Mouse (Mus musculus): ENCODE measurements around the gene Pitpnm2. TPM values are rescaled to one million over a fixed set of nuclear protein-coding genes. Genes with fewer than 3 reads are reported as not detected.
A peak's percentile ranks its signal among the peaks of the same experiment; 100 is the strongest.

Gene Pitpnm2
- total RNA-seq, 1 experiment from 2014 or later = 51.8 TPM

GRCm38 (mm10) chr5:124202071-124202470, 47.5 kb downstream of the Pitpnm2 start:
- DNase-seq = no peak

GRCm38 (mm10) chr5:124201564-124201963, 48.0 kb downstream of the Pitpnm2 start:
- DNase-seq = no peak

GRCm38 (mm10) chr5:124200844-124201243, 48.7 kb downstream of the Pitpnm2 start:
- no peak for DNase-seq

- DNase-seq = peak; percentile 47
Observed at GRCm38 (mm10) chr5:124199168-124199567, 50.4 kb downstream of the Pitpnm2 start.

- no peak for DNase-seq
Observed at GRCm38 (mm10) chr5:124198473-124198872, 51.1 kb downstream of the Pitpnm2 start.

- no peak for DNase-seq
Observed at GRCm38 (mm10) chr5:124196082-124196481, 53.5 kb downstream of the Pitpnm2 start.

- DNase-seq = peak; percentile 69
Observed at GRCm38 (mm10) chr5:124194386-124195084, 55.0 kb downstream of the Pitpnm2 start.

- DNase-seq = no peak
Observed at GRCm38 (mm10) chr5:124193286-124194112, 56.1 kb downstream of the Pitpnm2 start.

GRCm38 (mm10) chr5:124192726-124193285, 56.8 kb downstream of the Pitpnm2 start:
- no peak for DNase-seq

GRCm38 (mm10) chr5:124192251-124192710, 57.3 kb downstream of the Pitpnm2 start:
- DNase-seq = no peak

GRCm38 (mm10) chr5:124190146-124190870, 59.3 kb downstream of the Pitpnm2 start:
- no peak for DNase-seq

- DNase-seq = no peak
Observed at GRCm38 (mm10) chr5:124189572-124189981, 60.0 kb downstream of the Pitpnm2 start.

GRCm38 (mm10) chr5:124187508-124188311, 61.9 kb downstream of the Pitpnm2 start:
- no peak for DNase-seq

- no peak for DNase-seq
Observed at GRCm38 (mm10) chr5:124186981-124187507, 62.5 kb downstream of the Pitpnm2 start.

- no peak for DNase-seq
Observed at GRCm38 (mm10) chr5:124186465-124186854, 63.1 kb downstream of the Pitpnm2 start.

GRCm38 (mm10) chr5:124185706-124186464, 63.7 kb downstream of the Pitpnm2 start:
- peak; percentile 54 for DNase-seq

GRCm38 (mm10) chr5:124184898-124185701, 64.5 kb downstream of the Pitpnm2 start:
- no peak for DNase-seq

GRCm38 (mm10) chr5:124184191-124184590, 65.4 kb downstream of the Pitpnm2 start:
- no peak for DNase-seq

GRCm38 (mm10) chr5:124182642-124183041, 66.9 kb downstream of the Pitpnm2 start:
- DNase-seq = no peak

All from adrenal gland, postnatal 14 days (tissue).